Mouse (Mus musculus) Muller cell, postnatal 12 days (primary cell): ENCODE results near the gene Prkaa2.
"Not testable (repeated sequence)": the region's sequence is repeated elsewhere in the genome, so short reads cannot be mapped to it uniquely, and the experiment has no call there.

Experiments used
- DNase-seq: peaks from one replicate; pipeline ENCODE4 v3.0.0-alpha.2; 2015; ENCODE audit errors: inconsistent ontology term

Gene Prkaa2

GRCm38 (mm10) chr4:105016006-105016613, 93.6 kb downstream of the Prkaa2 start:
- no peak for DNase-seq

- no peak for DNase-seq
These were observed 94.2 kb downstream of the Prkaa2 start for GRCm38 (mm10) chr4:105015496-105015895.

GRCm38 (mm10) chr4:105013718-105014117, 96.0 kb downstream of the Prkaa2 start:
- no peak for DNase-seq

GRCm38 (mm10) chr4:105007360-105008018, 102.2 kb downstream of the Prkaa2 start:
- no peak for DNase-seq

- DNase-seq, result not testable (repeated sequence)
These were observed 105.0 kb downstream of the Prkaa2 start for GRCm38 (mm10) chr4:105004649-105005048.

- DNase-seq, result no peak
These were observed 105.6 kb downstream of the Prkaa2 start for GRCm38 (mm10) chr4:105004135-105004534.

GRCm38 (mm10) chr4:105001736-105002135, 108.0 kb downstream of the Prkaa2 start:
- DNase-seq, result no peak

GRCm38 (mm10) chr4:104999702-105000101, 110.0 kb downstream of the Prkaa2 start:
- DNase-seq, result no peak

GRCm38 (mm10) chr4:104993140-104993874, 116.4 kb downstream of the Prkaa2 start:
- no peak for DNase-seq

- peak; percentile 76 for DNase-seq
These were observed 117.4 kb downstream of the Prkaa2 start for GRCm38 (mm10) chr4:104992271-104992670.

GRCm38 (mm10) chr4:104990686-104991085, 119.0 kb downstream of the Prkaa2 start:
- DNase-seq, result peak; percentile 66

GRCm38 (mm10) chr4:104990016-104990415, 119.7 kb downstream of the Prkaa2 start:
- DNase-seq, result no peak

- no peak for DNase-seq
These were observed 121.0 kb downstream of the Prkaa2 start for GRCm38 (mm10) chr4:104988709-104989108.

- peak; percentile 35 for DNase-seq
These were observed 121.6 kb downstream of the Prkaa2 start for GRCm38 (mm10) chr4:104988102-104988501.

GRCm38 (mm10) chr4:104987631-104988030, 122.1 kb downstream of the Prkaa2 start:
- DNase-seq, result no peak

- DNase-seq, result no peak
These were observed 123.6 kb downstream of the Prkaa2 start for GRCm38 (mm10) chr4:104985960-104986632.
